Mouse (Mus musculus): ENCODE results near the gene Ucp1. TPM values are rescaled to one million over a fixed set of nuclear protein-coding genes. Genes with fewer than 3 reads are reported as not detected.

Ucp1 gene
- polyA plus RNA-seq, 1 experiment from 2014 or later, result 0.30 TPM

DNA sequence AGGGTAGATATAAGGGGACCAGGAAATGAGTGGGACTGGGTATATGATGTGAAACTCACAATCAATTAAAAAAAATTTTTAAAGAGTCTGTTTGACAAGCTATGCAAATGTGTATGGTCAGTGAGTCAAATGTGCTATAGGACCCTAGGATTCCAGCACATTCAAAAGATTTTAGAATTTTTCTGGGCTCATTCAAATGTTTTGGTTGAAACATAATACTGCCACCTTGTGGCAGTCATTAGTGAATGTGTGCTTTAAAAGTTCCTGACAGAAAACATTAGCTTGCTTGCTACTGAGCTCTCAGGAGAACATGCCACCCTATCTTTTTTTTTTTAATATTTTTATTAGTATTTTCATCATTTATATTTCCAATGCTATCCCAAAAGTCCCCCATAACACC, 52.5 kb downstream of the Ucp1 start:
- no peaks in the 10 kb centered on the region for H3K27me3 ChIP-seq (replicated peaks; ENCODE audit: control insufficient read depth, insufficient read depth, low read length)
- no peak overlapping the region for H3K27ac ChIP-seq (ENCODE audit: low read depth, low read length)
- peak; percentile 79 for DNase-seq (ENCODE audit: low spot score)
- H3K9me3 ChIP-seq (replicated peaks; ENCODE audit: control insufficient read depth, low read length), result no peaks in the 10 kb centered on the region
- no peaks in the 10 kb centered on the region for H3K36me3 ChIP-seq (ENCODE audit: control insufficient read depth, insufficient read depth, low read length)
- H3K4me3 ChIP-seq (ENCODE audit: low read depth, low read length), result no peak overlapping the region
- H3K4me1 ChIP-seq (ENCODE audit: control insufficient read depth, insufficient read depth, low read length), result no peaks in the 10 kb centered on the region
- ATAC-seq, result no peak
- H3K9ac ChIP-seq (ENCODE audit: low read length), result no peak overlapping the region
- H3K4me2 ChIP-seq (ENCODE audit: low read length), result no peak overlapping the region

Other genes starting within 250 kb of the Ucp1 start
- gene Tbc1d9, start 125.0 kb upstream of the Ucp1 start, polyA plus RNA-seq (2014; fragmentation: Nextera tagmentation; extraction: Ambion mirVana), result 16.6 and 18.8 TPM in 2 replicates
- gene Gm10645, start 124.2 kb upstream of the Ucp1 start, polyA plus RNA-seq (2014; fragmentation: Nextera tagmentation; extraction: Ambion mirVana), result 7.9 and 8.2 TPM in 2 replicates
- 24.9 and 29.6 TPM in 2 replicates for gene Elmod2, start 42.1 kb downstream of the Ucp1 start, polyA plus RNA-seq (2014; fragmentation: Nextera tagmentation; extraction: Ambion mirVana)
- not detected in 2 replicates for gene Mgat4d, start 58.1 kb downstream of the Ucp1 start, polyA plus RNA-seq (2014; fragmentation: Nextera tagmentation; extraction: Ambion mirVana)
- 5.0 and 5.1 TPM in 2 replicates for gene Clgn, start 99.5 kb downstream of the Ucp1 start, polyA plus RNA-seq (2014; fragmentation: Nextera tagmentation; extraction: Ambion mirVana)
- gene Scoc, start 168.0 kb downstream of the Ucp1 start, polyA plus RNA-seq (2014; fragmentation: Nextera tagmentation; extraction: Ambion mirVana), result 232 and 263 TPM in 2 replicates
- not detected in 2 replicates for gene Olfr370, start 245.4 kb downstream of the Ucp1 start, polyA plus RNA-seq (2014; fragmentation: Nextera tagmentation; extraction: Ambion mirVana)

Data from forebrain, embryonic 14.5 days (tissue).